In genomic region chr2:105108703-105109158, GRCm38 (mm10) we compare ENCODE assay signal across 10 mouse cellular contexts. TPM values are rescaled to one million over a fixed set of nuclear protein-coding genes. Genes with fewer than 3 reads are reported as not detected.
DNase-seq lines count a peak whose midpoint lies in the region; ATAC-seq and TF ChIP-seq lines count a peak whose summit lies in the region.
"Had no signal": no experiment of that assay in that cellular context is flagged by ENCODE, and none has a peak within 500 bp of the region (broad histone marks: within the 10 kb centered on the region; RNA-seq: fewer than 3 reads in every experiment).

No protein-coding gene starts in this region.

- ATAC-seq in limb, embryonic 13.5 days (ENCODE audit: low FRiP score, low read depth), result peak; percentile 32; the same call in 1 of the 2 replicates
- ATAC-seq in intestine, postnatal 0 days, result no peak
- ATAC-seq in neural tube, embryonic 13.5 days (ENCODE audit: low read depth), result peak; percentile 95

- peaks cover 32% of the 10 kb centered on the region for H3K27me3 ChIP-seq in limb, embryonic 13.5 days
- peaks cover 36% of the 10 kb centered on the region for H3K27me3 ChIP-seq in limb, embryonic 10.5 days (ENCODE audit: low read depth, poor library complexity, severe bottlenecking)
- H3K27me3 ChIP-seq in intestine, postnatal 0 days (replicated peaks; ENCODE audit: control insufficient read depth, insufficient read depth, low read length), result 0 out of 2 replicates have a peak, but pooled peaks cover 8% of the 10 kb centered on the region
- H3K27me3 ChIP-seq in neural tube, embryonic 13.5 days, result peaks cover 31% of the 10 kb centered on the region

- no peaks in the 10 kb centered on the region for H3K9me3 ChIP-seq in limb, embryonic 13.5 days
- H3K9me3 ChIP-seq in limb, embryonic 10.5 days (replicated peaks), result no peaks in the 10 kb centered on the region
- H3K9me3 ChIP-seq in intestine, postnatal 0 days (ENCODE audit: control insufficient read depth), result no peaks in the 10 kb centered on the region
- H3K9me3 ChIP-seq in neural tube, embryonic 13.5 days, result no peaks in the 10 kb centered on the region
- H3K9me3 ChIP-seq: G1E; heart, embryonic 13.5 days had no signal

- WGBS in limb, embryonic 13.5 days, result 49% methylated on average over 6 of the region's 6 CpGs
- 55% methylated on average over 6 of the region's 6 CpGs for WGBS in limb, embryonic 10.5 days
- WGBS in intestine, postnatal 0 days, result 42% methylated on average over 6 of the region's 6 CpGs
- 9% methylated on average over 6 of the region's 6 CpGs for WGBS in neural tube, embryonic 13.5 days

- TF ChIP-seq CTCF in intestine, postnatal 0 days (IDR thresholded peaks at IDR 0.05; ENCODE audit: low read depth), result peak; percentile 49

- no peak overlapping the region for H3K9ac ChIP-seq in limb, embryonic 13.5 days
- no peak overlapping the region for H3K9ac ChIP-seq in intestine, postnatal 0 days (ENCODE audit: low read depth, low read length)
- no peak overlapping the region for H3K9ac ChIP-seq in neural tube, embryonic 13.5 days
- H3K9ac ChIP-seq: heart, embryonic 13.5 days had no signal

- H3K36me3 ChIP-seq in limb, embryonic 13.5 days, result no peaks in the 10 kb centered on the region
- no peaks in the 10 kb centered on the region for H3K36me3 ChIP-seq in limb, embryonic 10.5 days
- no peaks in the 10 kb centered on the region for H3K36me3 ChIP-seq in intestine, postnatal 0 days (ENCODE audit: control insufficient read depth, insufficient read depth)
- no peaks in the 10 kb centered on the region for H3K36me3 ChIP-seq in neural tube, embryonic 13.5 days
- H3K36me3 ChIP-seq: G1E; heart, embryonic 13.5 days had no signal

- no peaks in the 10 kb centered on the region for H3K4me1 ChIP-seq in limb, embryonic 13.5 days
- no peaks in the 10 kb centered on the region for H3K4me1 ChIP-seq in limb, embryonic 10.5 days
- H3K4me1 ChIP-seq in intestine, postnatal 0 days (replicated peaks; ENCODE audit: control insufficient read depth, insufficient read depth, low read length), result no peaks in the 10 kb centered on the region
- 0 out of 2 replicates have a peak, but pooled peaks cover 6% of the 10 kb centered on the region for H3K4me1 ChIP-seq in neural tube, embryonic 13.5 days (replicated peaks)

- no peak overlapping the region for H3K4me3 ChIP-seq in limb, embryonic 13.5 days
- no peak overlapping the region for H3K4me3 ChIP-seq in limb, embryonic 10.5 days
- H3K4me3 ChIP-seq in intestine, postnatal 0 days (ENCODE audit: low read depth, low read length), result no peak overlapping the region
- H3K4me3 ChIP-seq in neural tube, embryonic 13.5 days, result no peak overlapping the region
- H3K4me3 ChIP-seq: heart, embryonic 13.5 days had no signal

- H3K27ac ChIP-seq in limb, embryonic 13.5 days, result no peak overlapping the region
- no peak overlapping the region for H3K27ac ChIP-seq in limb, embryonic 10.5 days
- no peak overlapping the region for H3K27ac ChIP-seq in intestine, postnatal 0 days (ENCODE audit: low read depth, low read length)
- H3K27ac ChIP-seq in neural tube, embryonic 13.5 days (replicated peaks), result no peak overlapping the region
- H3K27ac ChIP-seq: heart, embryonic 13.5 days had no signal

- no peak for DNase-seq in limb, embryonic 10.5 days (ENCODE audit: low spot score)
- DNase-seq in cerebellum, adult 9-10 months, result peak; percentile 92
- peak; percentile 54 to 82 for DNase-seq in frontal cortex, postnatal 36 days (ENCODE audit: low spot score in 2 of 2)
- peak; percentile 60 to 84 for DNase-seq in left cerebral cortex, adult 9 months (ENCODE audit: low spot score in 2 of 2)
- no peak for DNase-seq in thymus, postnatal 10 days (ENCODE audit: low spot score in 2 of 2)

- H3K4me2 ChIP-seq in limb, embryonic 13.5 days (replicated peaks), result no peak overlapping the region
- no peak overlapping the region for H3K4me2 ChIP-seq in intestine, postnatal 0 days (replicated peaks; ENCODE audit: low read depth)
- no peak overlapping the region for H3K4me2 ChIP-seq in neural tube, embryonic 13.5 days
- H3K4me2 ChIP-seq: heart, embryonic 13.5 days had no signal

RNA-seq across cellular contexts. Expression of gene Gm11060, which starts 16.9 kb away (rescaled TPM):
- not detected in 2 replicates for polyA plus RNA-seq in limb, embryonic 13.5 days (2015; fragmentation: Nextera tagmentation; extraction: Ambion mirVana)
- not detected in 2 replicates for polyA plus RNA-seq in limb, embryonic 10.5 days (2016; fragmentation: Nextera tagmentation; extraction: Ambion mirVana)
- polyA plus RNA-seq in intestine, postnatal 0 days (2015; fragmentation: Nextera tagmentation; extraction: Ambion mirVana), result not detected in 2 replicates
- not detected in 2 replicates for polyA plus RNA-seq in neural tube, embryonic 13.5 days (2015; fragmentation: Nextera tagmentation; extraction: Ambion mirVana)
- polyA plus RNA-seq: G1E; heart, embryonic 13.5 days had no signal

RNA-seq across cellular contexts. Expression of gene Wt1, which starts 17.6 kb away (rescaled TPM):
- 0.64 TPM in 2 replicates for polyA plus RNA-seq in limb, embryonic 13.5 days (2015; fragmentation: Nextera tagmentation; extraction: Ambion mirVana)
- polyA plus RNA-seq in limb, embryonic 10.5 days (2016; fragmentation: Nextera tagmentation; extraction: Ambion mirVana), result 5.6 and 6.6 TPM in 2 replicates
- polyA plus RNA-seq in intestine, postnatal 0 days (2015; fragmentation: Nextera tagmentation; extraction: Ambion mirVana), result 3.9 TPM in 2 replicates
- 2.5 and 4.0 TPM in 2 replicates for polyA plus RNA-seq in neural tube, embryonic 13.5 days (2015; fragmentation: Nextera tagmentation; extraction: Ambion mirVana)
- polyA plus RNA-seq: G1E had no signal

Comparison
In these comparisons a context has a peak if more than half of its experiments do, and no peak if none do; other contexts are left out.
1. DNase-seq: peak in cerebellum, adult 9-10 months (single experiment), frontal cortex, postnatal 36 days (2 of 2) and left cerebral cortex, adult 9 months (2 of 2); none in limb, embryonic 10.5 days (single experiment) and thymus, postnatal 10 days (0 of 2).